Mouse (Mus musculus): ENCODE data around the gene Hhat.

DNA sequence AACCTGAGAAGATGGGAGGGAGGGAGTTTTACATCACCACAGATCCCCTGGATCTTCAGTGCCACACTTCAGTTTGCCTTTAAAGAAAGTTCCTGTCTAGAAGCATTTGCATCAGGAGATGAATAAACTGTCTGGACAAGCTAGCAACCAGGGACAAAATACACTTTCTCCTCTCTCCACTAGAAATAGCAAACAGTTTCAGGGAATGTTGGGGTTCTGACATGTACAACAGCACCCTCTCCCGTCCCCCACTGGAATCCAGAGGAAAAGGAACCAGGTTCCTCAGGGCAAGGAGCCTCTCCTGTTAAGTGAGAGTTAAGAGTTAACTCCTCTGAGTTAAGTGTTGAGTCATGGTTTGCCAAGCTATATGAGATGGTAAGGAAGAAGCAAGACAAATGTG is 224.2 kb downstream of the Hhat start:
- TF ChIP-seq CTCF (IDR thresholded peaks at IDR 0.05; ENCODE audit: control insufficient read depth, insufficient read depth, insufficient read length) (no peak), MAX (IDR thresholded peaks at IDR 0.05) (no peak), CEBPB (IDR thresholded peaks at IDR 0.05; ENCODE audit: low read depth) (no peak), FOSL1 (IDR thresholded peaks at IDR 0.05; ENCODE audit: insufficient read depth, low read length, poor library complexity, severe bottlenecking) (no peak)
